Mouse (Mus musculus) c-Kit-positive CD71-positive TER-119-positive erythroid progenitor cells, embryonic 14.5 days (primary cell): Measurements from ENCODE around the gene Rftn2.

Source experiments
- DNase-seq: peaks from one replicate; pipeline ENCODE4 v3.0.0-alpha.2; 2013; ENCODE audit warnings: low spot score

Gene Rftn2

GRCm38 (mm10) chr1:55210202-55210965 lies 16.2 kb downstream of the Rftn2 start:
- DNase-seq, result peak; percentile 7

GRCm38 (mm10) chr1:55208500-55209140 lies 18.0 kb downstream of the Rftn2 start:
- no peak for DNase-seq

- no peak for DNase-seq
Measured at GRCm38 (mm10) chr1:55207561-55207960, 19.0 kb downstream of the Rftn2 start.

- DNase-seq, result no peak
Measured at GRCm38 (mm10) chr1:55205808-55206327, 20.7 kb downstream of the Rftn2 start.

- no peak for DNase-seq
Measured at GRCm38 (mm10) chr1:55201850-55202752, 24.5 kb downstream of the Rftn2 start.

GRCm38 (mm10) chr1:55198719-55199118 lies 27.9 kb downstream of the Rftn2 start:
- DNase-seq, result peak; percentile 51

GRCm38 (mm10) chr1:55196327-55197003 lies 30.1 kb downstream of the Rftn2 start:
- DNase-seq, result no peak

GRCm38 (mm10) chr1:55195021-55195420 lies 31.6 kb downstream of the Rftn2 start:
- no peak for DNase-seq

GRCm38 (mm10) chr1:55194064-55194915 lies 32.3 kb downstream of the Rftn2 start:
- no peak for DNase-seq

GRCm38 (mm10) chr1:55193316-55193715 lies 33.3 kb downstream of the Rftn2 start:
- no peak for DNase-seq

- DNase-seq, result peak; percentile 28
Measured at GRCm38 (mm10) chr1:55192824-55193223, 33.8 kb downstream of the Rftn2 start.

GRCm38 (mm10) chr1:55192015-55192414 lies 34.6 kb downstream of the Rftn2 start:
- no peak for DNase-seq

GRCm38 (mm10) chr1:55186592-55187210 lies 39.9 kb downstream of the Rftn2 start:
- no peak for DNase-seq

- no peak for DNase-seq
Measured at GRCm38 (mm10) chr1:55185718-55186117, 40.9 kb downstream of the Rftn2 start.

- no peak for DNase-seq
Measured at GRCm38 (mm10) chr1:55182392-55182791, 44.2 kb downstream of the Rftn2 start.

- no peak for DNase-seq
Measured at GRCm38 (mm10) chr1:55179917-55180566, 46.5 kb downstream of the Rftn2 start.

- DNase-seq, result no peak
Measured at GRCm38 (mm10) chr1:55174558-55175034, 52.0 kb downstream of the Rftn2 start.

- DNase-seq, result no peak
Measured at GRCm38 (mm10) chr1:55173720-55174557, 52.6 kb downstream of the Rftn2 start.
